Mouse (Mus musculus): Measurements from ENCODE around the gene Rab7. TPM values are rescaled to one million over a fixed set of nuclear protein-coding genes. Genes with fewer than 3 reads are reported as not detected.

Rab7 gene
- polyA plus RNA-seq, 1 experiment from 2014 or later = 378 TPM

DNA sequence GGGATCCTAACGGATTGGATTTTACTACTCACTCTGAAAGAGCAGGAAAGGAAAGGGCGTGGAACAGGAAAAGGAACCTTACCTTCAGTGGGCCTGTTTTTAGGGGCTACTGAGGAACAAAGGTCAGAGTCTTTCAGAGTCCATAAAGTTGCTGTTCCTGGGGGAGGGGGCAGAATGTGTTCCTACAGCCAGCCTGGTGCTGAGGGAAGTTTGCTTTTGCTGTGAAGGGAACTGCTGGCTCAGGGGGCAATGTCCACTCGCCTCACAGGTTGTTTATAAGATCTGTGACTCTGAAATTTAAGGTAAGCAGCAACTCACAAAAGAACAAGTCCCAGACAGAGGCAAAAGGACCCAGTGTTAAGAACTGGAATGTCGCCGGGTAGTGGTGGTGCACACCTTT is 26.1 kb upstream of the Rab7 start:
- Histone ChIP-seq H3K4me1 (ENCODE audit: control insufficient read depth, insufficient read depth, low read length) (no peaks in the 10 kb centered on the region), H3K4me3 (replicated peaks; ENCODE audit: low read depth, low read length) (no peak overlapping the region), H3K9me3 (ENCODE audit: control insufficient read depth, low read length) (no peaks in the 10 kb centered on the region), H3K27me3 (ENCODE audit: control insufficient read depth, insufficient read depth, low read length) (no peaks in the 10 kb centered on the region), H3K4me2 (ENCODE audit: low read length) (no peak overlapping the region), H3K27ac (replicated peaks; ENCODE audit: low read depth, low read length) (no peak overlapping the region), H3K9ac (replicated peaks; ENCODE audit: low read length) (no peak overlapping the region), H3K36me3 (ENCODE audit: control insufficient read depth, insufficient read depth, low read length) (no peaks in the 10 kb centered on the region)
- DNase-seq (no peak), ATAC-seq (ENCODE audit: low FRiP score, low TSS enrichment) (no peak)
- 88% methylated on average over 5 of the region's 5 CpGs for WGBS

GRCm38 (mm10) chr6:88070468-88070867 is 25.4 kb upstream of the Rab7 start:
- WGBS = 77% methylated on average over 6 of the region's 6 CpGs
- Histone ChIP-seq H3K9ac (replicated peaks; ENCODE audit: low read length) (no peak overlapping the region), H3K27me3 (ENCODE audit: control insufficient read depth, insufficient read depth, low read length) (no peaks in the 10 kb centered on the region), H3K4me3 (replicated peaks; ENCODE audit: low read depth, low read length) (no peak overlapping the region), H3K4me1 (ENCODE audit: control insufficient read depth, insufficient read depth, low read length) (no peaks in the 10 kb centered on the region), H3K9me3 (ENCODE audit: control insufficient read depth, low read length) (no peaks in the 10 kb centered on the region), H3K4me2 (ENCODE audit: low read length) (no peak overlapping the region), H3K27ac (replicated peaks; ENCODE audit: low read depth, low read length) (no peak overlapping the region), H3K36me3 (ENCODE audit: control insufficient read depth, insufficient read depth, low read length) (no peaks in the 10 kb centered on the region)
- no peak for ATAC-seq (ENCODE audit: low FRiP score, low TSS enrichment)
- DNase-seq = no peak

DNA sequence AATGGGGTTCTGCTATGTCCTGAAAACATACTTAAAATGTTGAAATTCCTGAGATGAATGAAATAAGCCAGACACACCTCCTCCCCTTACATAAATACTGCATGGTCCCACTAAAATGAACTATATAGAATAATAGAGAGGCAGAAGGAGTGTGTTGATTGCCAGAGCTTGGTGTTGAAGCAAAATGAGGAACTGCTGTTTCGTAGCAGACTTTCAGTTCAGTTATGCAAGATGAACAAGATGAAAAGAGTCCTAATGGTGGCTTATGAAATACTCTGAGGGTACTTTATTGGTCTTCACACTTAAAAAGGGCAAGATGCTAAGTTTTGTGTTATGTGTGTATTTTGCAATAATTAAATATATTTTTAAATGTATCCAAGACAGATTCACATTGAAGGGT is 23.7 kb upstream of the Rab7 start:
- no peak overlapping the region for H3K4me3 ChIP-seq (replicated peaks; ENCODE audit: low read depth, low read length)
- no peak overlapping the region for H3K9ac ChIP-seq (replicated peaks; ENCODE audit: low read length)
- H3K27ac ChIP-seq (replicated peaks; ENCODE audit: low read depth, low read length) = no peak overlapping the region
- no peak for ATAC-seq (ENCODE audit: low FRiP score, low TSS enrichment)
- H3K36me3 ChIP-seq (ENCODE audit: control insufficient read depth, insufficient read depth, low read length) = no peaks in the 10 kb centered on the region
- H3K4me1 ChIP-seq (ENCODE audit: control insufficient read depth, insufficient read depth, low read length) = no peaks in the 10 kb centered on the region
- H3K27me3 ChIP-seq (ENCODE audit: control insufficient read depth, insufficient read depth, low read length) = no peaks in the 10 kb centered on the region
- no peaks in the 10 kb centered on the region for H3K9me3 ChIP-seq (ENCODE audit: control insufficient read depth, low read length)
- no peak overlapping the region for H3K4me2 ChIP-seq (ENCODE audit: low read length)
- WGBS = 89% methylated on average over 1 of the region's 1 CpGs
- no peak for DNase-seq

- ATAC-seq (ENCODE audit: low FRiP score, low TSS enrichment) (no peak), DNase-seq (no peak)
- Histone ChIP-seq H3K4me3 (replicated peaks; ENCODE audit: low read depth, low read length) (no peak overlapping the region), H3K9ac (replicated peaks; ENCODE audit: low read length) (no peak overlapping the region), H3K27ac (replicated peaks; ENCODE audit: low read depth, low read length) (no peak overlapping the region), H3K4me1 (ENCODE audit: control insufficient read depth, insufficient read depth, low read length) (no peaks in the 10 kb centered on the region), H3K4me2 (ENCODE audit: low read length) (no peak overlapping the region), H3K27me3 (ENCODE audit: control insufficient read depth, insufficient read depth, low read length) (no peaks in the 10 kb centered on the region), H3K36me3 (ENCODE audit: control insufficient read depth, insufficient read depth, low read length) (no peaks in the 10 kb centered on the region), H3K9me3 (ENCODE audit: control insufficient read depth, low read length) (no peaks in the 10 kb centered on the region)
- 60% methylated on average over 3 of the region's 3 CpGs for WGBS
Observed at GRCm38 (mm10) chr6:88067722-88068121, 22.7 kb upstream of the Rab7 start.

DNA sequence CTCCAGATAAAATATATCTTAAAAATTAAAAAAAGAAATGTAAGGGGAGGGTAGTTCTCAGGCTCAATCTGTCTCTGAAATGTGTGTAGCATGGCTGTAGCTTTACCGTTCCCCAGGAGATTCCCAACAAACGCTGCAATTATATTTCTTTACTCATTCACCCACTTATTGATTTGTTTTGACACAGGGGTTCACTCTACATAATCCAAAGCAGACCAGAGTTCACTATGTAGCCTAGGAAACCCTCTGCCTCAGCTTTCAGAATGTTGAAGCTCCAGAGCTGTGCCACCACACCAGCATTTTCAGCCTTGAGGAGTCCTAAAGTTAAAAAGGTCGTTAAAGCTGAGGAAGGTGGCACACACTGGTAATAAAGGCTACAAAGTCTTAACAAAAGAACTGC is 20.9 kb upstream of the Rab7 start:
- no peak for DNase-seq
- Histone ChIP-seq H3K4me2 (ENCODE audit: low read length) (no peak overlapping the region), H3K4me3 (replicated peaks; ENCODE audit: low read depth, low read length) (no peak overlapping the region), H3K9ac (replicated peaks; ENCODE audit: low read length) (no peak overlapping the region), H3K9me3 (ENCODE audit: control insufficient read depth, low read length) (no peaks in the 10 kb centered on the region), H3K27me3 (ENCODE audit: control insufficient read depth, insufficient read depth, low read length) (no peaks in the 10 kb centered on the region), H3K27ac (replicated peaks; ENCODE audit: low read depth, low read length) (no peak overlapping the region), H3K36me3 (ENCODE audit: control insufficient read depth, insufficient read depth, low read length) (no peaks in the 10 kb centered on the region), H3K4me1 (ENCODE audit: control insufficient read depth, insufficient read depth, low read length) (no peaks in the 10 kb centered on the region)
- no peak for ATAC-seq (ENCODE audit: low FRiP score, low TSS enrichment)
- WGBS = 74% methylated on average over 3 of the region's 3 CpGs

DNA sequence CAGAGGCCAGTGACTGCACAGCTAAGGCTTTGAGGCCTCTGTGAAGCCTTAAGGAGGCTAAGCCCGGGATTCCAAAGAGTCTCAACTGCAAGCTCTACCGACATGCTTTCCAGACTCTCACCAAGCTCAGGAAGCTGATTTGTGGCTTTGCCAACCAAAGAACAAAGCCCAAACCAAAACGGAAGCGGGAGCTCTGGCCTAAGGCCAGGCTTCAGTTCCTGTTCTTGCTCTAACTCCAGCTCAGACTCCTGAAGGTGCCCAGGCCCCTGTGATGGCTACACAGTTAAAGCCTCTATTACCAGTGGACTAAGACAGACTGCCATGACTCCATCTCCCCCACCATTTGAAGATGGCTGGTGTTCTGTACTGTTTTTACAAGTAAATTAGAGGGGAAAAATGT is 20.0 kb upstream of the Rab7 start:
- Histone ChIP-seq H3K36me3 (ENCODE audit: control insufficient read depth, insufficient read depth, low read length) (no peaks in the 10 kb centered on the region), H3K9ac (replicated peaks; ENCODE audit: low read length) (no peak overlapping the region), H3K27me3 (ENCODE audit: control insufficient read depth, insufficient read depth, low read length) (no peaks in the 10 kb centered on the region), H3K4me1 (ENCODE audit: control insufficient read depth, insufficient read depth, low read length) (no peaks in the 10 kb centered on the region), H3K4me2 (ENCODE audit: low read length) (no peak overlapping the region), H3K9me3 (ENCODE audit: control insufficient read depth, low read length) (no peaks in the 10 kb centered on the region), H3K27ac (replicated peaks; ENCODE audit: low read depth, low read length) (no peak overlapping the region), H3K4me3 (replicated peaks; ENCODE audit: low read depth, low read length) (no peak overlapping the region)
- ATAC-seq (ENCODE audit: low FRiP score, low TSS enrichment) (no peak), DNase-seq (peak; percentile 10)
- 61% methylated on average over 4 of the region's 4 CpGs for WGBS

DNA sequence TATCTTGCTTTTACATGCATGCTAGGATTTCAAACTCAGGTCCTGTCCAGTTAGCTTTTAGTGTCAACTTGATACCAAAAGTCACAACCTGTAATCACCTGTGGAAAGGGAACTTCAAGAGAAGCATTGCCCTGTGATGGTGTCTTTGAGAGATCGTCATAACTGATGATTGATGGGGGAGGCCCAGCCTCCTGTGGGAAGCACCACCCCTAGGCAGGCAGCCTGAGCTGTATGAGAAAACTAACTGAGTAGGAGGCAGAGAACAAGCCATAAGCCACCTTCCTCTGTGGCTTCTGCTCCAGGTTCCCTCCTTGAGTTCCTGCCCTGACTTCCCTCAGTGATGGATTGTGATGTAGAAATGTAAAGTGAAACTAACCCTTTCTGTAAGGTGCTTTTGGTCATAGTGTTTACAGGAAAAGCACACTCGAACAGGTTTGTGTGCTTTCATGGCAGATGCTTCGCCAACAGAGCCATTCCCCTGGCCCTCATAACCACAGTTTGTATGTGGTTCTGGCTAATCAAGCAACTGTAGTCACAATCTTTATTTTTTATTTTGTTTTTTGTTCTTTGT is 19.1 kb upstream of the Rab7 start:
- Histone ChIP-seq H3K9me3 (ENCODE audit: control insufficient read depth, low read length) (no peaks in the 10 kb centered on the region), H3K4me3 (replicated peaks; ENCODE audit: low read depth, low read length) (no peak overlapping the region), H3K4me2 (ENCODE audit: low read length) (no peak overlapping the region), H3K4me1 (ENCODE audit: control insufficient read depth, insufficient read depth, low read length) (no peaks in the 10 kb centered on the region), H3K36me3 (ENCODE audit: control insufficient read depth, insufficient read depth, low read length) (no peaks in the 10 kb centered on the region), H3K27ac (replicated peaks; ENCODE audit: low read depth, low read length) (no peak overlapping the region), H3K9ac (replicated peaks; ENCODE audit: low read length) (no peak overlapping the region), H3K27me3 (ENCODE audit: control insufficient read depth, insufficient read depth, low read length) (no peaks in the 10 kb centered on the region)
- ATAC-seq (ENCODE audit: low FRiP score, low TSS enrichment) = no peak
- DNase-seq = no peak
- WGBS = 77% methylated on average over 3 of the region's 3 CpGs

DNA sequence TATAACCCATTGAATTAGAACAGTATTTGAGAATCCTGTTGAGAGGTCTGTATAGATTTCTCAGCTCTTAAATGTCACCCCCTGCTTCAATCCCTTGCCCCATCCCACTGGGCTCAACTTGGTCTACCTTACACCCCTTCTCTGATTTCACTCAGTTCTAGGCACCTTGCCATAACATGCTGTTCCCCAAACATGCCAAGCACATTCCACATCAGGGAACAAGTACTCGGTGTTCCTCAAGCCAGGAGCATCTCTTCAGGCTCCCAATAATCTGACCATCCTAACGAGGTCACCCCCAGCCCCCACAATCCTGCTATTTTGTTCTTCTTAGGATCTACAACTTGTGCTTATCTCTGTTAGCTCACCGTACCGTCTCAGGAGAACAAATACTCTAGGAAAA is 17.3 kb upstream of the Rab7 start:
- no peak overlapping the region for H3K9ac ChIP-seq (replicated peaks; ENCODE audit: low read length)
- no peaks in the 10 kb centered on the region for H3K36me3 ChIP-seq (ENCODE audit: control insufficient read depth, insufficient read depth, low read length)
- H3K27me3 ChIP-seq (ENCODE audit: control insufficient read depth, insufficient read depth, low read length) = no peaks in the 10 kb centered on the region
- no peak overlapping the region for H3K27ac ChIP-seq (replicated peaks; ENCODE audit: low read depth, low read length)
- H3K4me1 ChIP-seq (ENCODE audit: control insufficient read depth, insufficient read depth, low read length) = no peaks in the 10 kb centered on the region
- DNase-seq (no peak), ATAC-seq (ENCODE audit: low FRiP score, low TSS enrichment) (no peak)
- H3K9me3 ChIP-seq (ENCODE audit: control insufficient read depth, low read length) = no peaks in the 10 kb centered on the region
- no peak overlapping the region for H3K4me3 ChIP-seq (replicated peaks; ENCODE audit: low read depth, low read length)
- WGBS = 84% methylated on average over 4 of the region's 4 CpGs
- no peak overlapping the region for H3K4me2 ChIP-seq (ENCODE audit: low read length)

DNA sequence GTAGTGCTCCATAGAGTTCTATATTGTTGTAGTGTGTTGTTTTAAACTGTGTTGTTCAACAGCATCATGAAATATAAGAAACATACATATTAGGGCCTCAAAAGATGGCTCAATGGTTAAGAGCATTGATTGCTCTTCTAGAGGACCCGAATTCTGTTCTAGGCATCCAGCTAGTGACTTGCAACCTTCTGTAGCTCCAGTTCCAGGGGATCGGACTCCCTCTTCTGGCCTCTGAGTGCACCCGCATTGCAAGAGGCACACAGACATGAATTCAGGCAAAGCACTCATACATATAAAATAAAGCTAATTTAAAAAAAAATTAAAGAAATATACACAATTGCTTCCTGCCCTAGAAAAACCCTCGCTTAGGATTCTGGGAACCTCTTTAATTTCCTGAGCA is 16.3 kb upstream of the Rab7 start:
- no peak overlapping the region for H3K4me2 ChIP-seq (ENCODE audit: low read length)
- H3K9me3 ChIP-seq (ENCODE audit: control insufficient read depth, low read length) = no peaks in the 10 kb centered on the region
- DNase-seq = no peak
- no peak overlapping the region for H3K9ac ChIP-seq (replicated peaks; ENCODE audit: low read length)
- ATAC-seq (ENCODE audit: low FRiP score, low TSS enrichment) = no peak
- 84% methylated on average over 4 of the region's 4 CpGs for WGBS
- H3K36me3 ChIP-seq (ENCODE audit: control insufficient read depth, insufficient read depth, low read length) = no peaks in the 10 kb centered on the region
- H3K4me3 ChIP-seq (replicated peaks; ENCODE audit: low read depth, low read length) = no peak overlapping the region
- no peaks in the 10 kb centered on the region for H3K27me3 ChIP-seq (ENCODE audit: control insufficient read depth, insufficient read depth, low read length)
- H3K27ac ChIP-seq (replicated peaks; ENCODE audit: low read depth, low read length) = no peak overlapping the region
- H3K4me1 ChIP-seq (ENCODE audit: control insufficient read depth, insufficient read depth, low read length) = no peaks in the 10 kb centered on the region

All from midbrain, embryonic 14.5 days (tissue).